Mouse (Mus musculus) heart, embryonic 11.5 days (tissue): Measurements from ENCODE around the gene Lin7a. TPM values are rescaled to one million over a fixed set of nuclear protein-coding genes. Genes with fewer than 3 reads are reported as not detected.

Experiments
- ATAC-seq: fragments of 200-750 bp; cut with Nextera tagmentation; replicated peaks from 2 replicates; pipeline ENCODE4 v1.8.0; 2017; ENCODE audit warnings: moderate library complexity; ENCODE audit not compliant: insufficient number of reproducible peaks, low FRiP score, low TSS enrichment
- H3K27ac ChIP-seq: fragments of 300-500 bp; sonication (generic); 2 replicates; pipeline ENCODE4 v1.5.1; 2014; ENCODE audit warnings: mild to moderate bottlenecking, low read depth, low read length
- H3K27me3 ChIP-seq: fragments of 300-500 bp; sonication (generic); 2 replicates; pipeline ENCODE4 v1.6.1; 2014; ENCODE audit warnings: mild to moderate bottlenecking, low read length, mixed read lengths; ENCODE audit not compliant: control insufficient read depth, insufficient read depth
- H3K36me3 ChIP-seq: fragments of 300-500 bp; sonication (generic); 2 replicates; pipeline ENCODE4 v1.6.1; 2014; ENCODE audit warnings: mild to moderate bottlenecking, low read length, moderate library complexity, mixed read lengths; ENCODE audit not compliant: control insufficient read depth, insufficient read depth
- H3K4me1 ChIP-seq: fragments of 300-500 bp; sonication (generic); 2 replicates; pipeline ENCODE4 v1.6.1; 2014; ENCODE audit warnings: low read length; ENCODE audit not compliant: control insufficient read depth, insufficient read depth
- H3K4me2 ChIP-seq: fragments of 300-500 bp; sonication (generic); 2 replicates; pipeline ENCODE4 v1.6.1; 2014; ENCODE audit warnings: mild to moderate bottlenecking, moderate library complexity
- H3K4me3 ChIP-seq: fragments of 300-500 bp; sonication (generic); 2 replicates; pipeline ENCODE4 v1.5.1; 2014; ENCODE audit warnings: low read depth, low read length
- H3K9ac ChIP-seq: fragments of 300-500 bp; sonication (generic); 2 replicates; pipeline ENCODE4 v1.6.1; 2014; ENCODE audit warnings: mild to moderate bottlenecking, low read depth, low read length, moderate library complexity
- H3K9me3 ChIP-seq: fragments of 300-500 bp; sonication (generic); replicated peaks from 2 replicates; pipeline ENCODE4 v1.6.1; 2016; ENCODE audit warnings: low read length; ENCODE audit not compliant: control insufficient read depth
- WGBS: fragments of 180-500 bp; shearing (Covaris S2); extraction: QIAGEN DNeasy Blood & Tissue Kit; methylation state at CpG from one replicate; pipeline ENCODE4 v1.1.7; 2014; ENCODE audit not compliant: insufficient replicate concordance; 5-methylcytosine and 5-hydroxymethylcytosine counted together
- polyA plus RNA-seq: library from polyadenylated mRNA; unstranded; fragments of >200 nt; fragmentation: Nextera tagmentation; extraction: Ambion mirVana; gene quantifications from 2 replicates; pipeline ENCODE4 v1.2.1, GENCODE M21; 2014

Lin7a gene
- polyA plus RNA-seq, 1 experiment from 2014 or later = 2.6 TPM

DNA sequence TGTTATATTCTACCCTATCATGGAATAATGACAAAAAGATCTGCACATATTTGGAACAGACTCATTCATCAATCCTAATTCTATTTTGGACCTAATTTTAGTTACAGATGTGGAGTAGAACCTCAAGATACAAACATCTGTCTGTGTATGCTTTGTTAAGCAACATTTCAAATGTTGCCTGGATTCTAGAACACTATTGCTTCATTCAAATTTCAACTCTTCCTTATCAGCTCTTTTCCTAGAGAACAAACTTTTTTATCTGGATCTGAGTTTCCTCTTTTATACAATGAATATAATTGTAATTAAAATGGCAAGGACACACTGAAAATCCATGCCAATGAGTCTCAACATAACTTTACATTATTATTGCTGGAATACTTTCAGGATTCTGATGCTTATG lies 43.8 kb downstream of the Lin7a start:
- H3K27ac ChIP-seq = no peak overlapping the region
- no peaks in the 10 kb centered on the region for H3K4me1 ChIP-seq
- no peak overlapping the region for H3K4me2 ChIP-seq
- H3K36me3 ChIP-seq = no peaks in the 10 kb centered on the region
- no peaks in the 10 kb centered on the region for H3K27me3 ChIP-seq
- H3K9ac ChIP-seq = no peak overlapping the region
- H3K4me3 ChIP-seq = no peak overlapping the region
- H3K9me3 ChIP-seq = no peaks in the 10 kb centered on the region
- ATAC-seq = no peak

DNA sequence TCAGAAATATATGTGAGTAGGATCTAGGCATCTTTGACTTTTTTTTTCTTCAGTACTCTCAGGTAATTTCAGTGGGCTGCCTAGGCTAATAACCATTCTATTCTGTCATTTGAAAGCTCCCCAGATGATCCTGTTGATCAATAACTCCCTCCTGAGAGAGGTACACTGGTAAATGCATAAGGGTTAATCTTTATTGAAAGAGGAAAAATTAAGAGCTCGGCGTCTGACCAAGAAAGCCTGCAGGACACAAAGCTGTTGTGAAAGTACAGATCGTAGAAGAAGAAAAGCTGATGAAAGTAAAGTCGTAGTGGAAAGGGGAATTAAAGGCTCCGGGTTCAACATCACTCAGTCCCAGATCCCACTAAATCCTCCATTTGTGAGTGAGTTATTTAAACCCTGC lies 44.2 kb downstream of the Lin7a start:
- ATAC-seq = no peak
- no peak overlapping the region for H3K9ac ChIP-seq
- H3K4me3 ChIP-seq = no peak overlapping the region
- H3K4me2 ChIP-seq = no peak overlapping the region
- no peak overlapping the region for H3K27ac ChIP-seq
- H3K36me3 ChIP-seq = no peaks in the 10 kb centered on the region
- H3K9me3 ChIP-seq = no peaks in the 10 kb centered on the region
- H3K4me1 ChIP-seq = no peaks in the 10 kb centered on the region
- 79% methylated on average over 5 of the region's 5 CpGs for WGBS
- no peaks in the 10 kb centered on the region for H3K27me3 ChIP-seq

DNA sequence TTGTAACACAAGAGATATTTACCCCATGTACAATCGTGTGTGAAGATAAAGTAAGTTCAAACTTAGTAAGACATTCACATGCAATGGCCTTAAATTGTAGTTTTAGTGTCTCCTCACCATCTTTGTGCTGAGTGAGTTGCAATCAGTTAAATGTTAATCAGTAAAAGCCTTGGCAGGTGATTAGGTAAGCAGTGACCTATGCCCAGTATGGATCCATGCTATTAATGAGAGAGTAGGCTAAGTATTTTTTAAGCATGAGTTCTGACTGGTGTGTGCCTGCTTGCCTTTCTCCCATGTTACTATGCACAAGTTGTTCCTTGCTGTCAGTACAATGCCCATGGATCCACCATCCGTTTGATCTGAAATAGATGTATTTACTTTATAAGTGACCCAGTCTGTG lies 44.6 kb downstream of the Lin7a start:
- Histone ChIP-seq H3K4me2 (no peak overlapping the region), H3K4me1 (no peaks in the 10 kb centered on the region), H3K9ac (no peak overlapping the region), H3K9me3 (no peaks in the 10 kb centered on the region), H3K27me3 (no peaks in the 10 kb centered on the region), H3K36me3 (no peaks in the 10 kb centered on the region), H3K27ac (no peak overlapping the region), H3K4me3 (no peak overlapping the region)
- 78% methylated on average over 2 of the region's 2 CpGs for WGBS
- no peak for ATAC-seq

DNA sequence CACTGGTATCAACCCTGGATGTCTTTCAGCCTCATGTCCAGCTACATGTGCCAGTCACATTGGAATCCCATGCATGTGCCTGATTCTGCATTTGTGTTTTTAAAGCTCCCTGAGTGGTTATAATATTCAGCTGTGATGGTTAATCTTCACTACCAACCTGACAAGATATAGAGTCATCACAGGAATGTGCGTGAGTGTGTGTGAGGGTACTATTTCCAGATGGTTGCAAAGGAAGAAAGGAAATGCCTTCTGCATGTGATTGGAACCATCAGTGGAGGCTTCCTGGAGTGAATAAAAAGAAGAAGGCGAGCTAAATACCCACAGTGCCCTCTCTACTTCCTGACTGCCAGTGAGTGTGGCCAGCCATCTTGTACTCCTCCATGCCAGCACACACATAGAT lies 48.2 kb downstream of the Lin7a start:
- Histone ChIP-seq H3K4me1 (no peaks in the 10 kb centered on the region), H3K9ac (no peak overlapping the region), H3K36me3 (no peaks in the 10 kb centered on the region), H3K4me3 (no peak overlapping the region), H3K27me3 (no peaks in the 10 kb centered on the region), H3K4me2 (no peak overlapping the region), H3K27ac (no peak overlapping the region), H3K9me3 (no peaks in the 10 kb centered on the region)
- WGBS = 66% methylated on average over 2 of the region's 2 CpGs
- ATAC-seq = no peak

DNA sequence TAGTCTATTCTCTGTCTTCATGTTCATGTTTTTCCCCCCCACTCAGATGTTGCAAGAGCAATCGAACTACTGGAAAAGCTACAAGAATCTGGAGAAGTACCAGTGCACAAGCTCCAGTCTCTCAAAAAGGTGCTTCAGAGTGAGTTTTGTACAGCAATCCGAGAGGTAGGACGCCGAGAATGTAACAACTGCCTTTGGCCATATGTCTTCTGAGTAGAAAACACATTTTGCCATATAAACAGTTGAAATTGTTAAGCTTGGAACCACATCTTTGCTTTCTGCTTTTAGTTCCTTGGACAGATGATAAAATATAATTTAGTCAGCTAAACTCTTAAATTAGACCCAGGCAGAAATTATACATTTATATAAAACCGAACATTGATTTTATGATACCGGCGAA lies 52.4 kb downstream of the Lin7a start:
- Histone ChIP-seq H3K4me1 (no peaks in the 10 kb centered on the region), H3K27me3 (no peaks in the 10 kb centered on the region), H3K27ac (no peak overlapping the region), H3K9me3 (no peaks in the 10 kb centered on the region), H3K36me3 (no peaks in the 10 kb centered on the region), H3K4me3 (no peak overlapping the region), H3K4me2 (no peak overlapping the region), H3K9ac (no peak overlapping the region)
- WGBS = 89% methylated on average over 7 of the region's 7 CpGs
- ATAC-seq = no peak

DNA sequence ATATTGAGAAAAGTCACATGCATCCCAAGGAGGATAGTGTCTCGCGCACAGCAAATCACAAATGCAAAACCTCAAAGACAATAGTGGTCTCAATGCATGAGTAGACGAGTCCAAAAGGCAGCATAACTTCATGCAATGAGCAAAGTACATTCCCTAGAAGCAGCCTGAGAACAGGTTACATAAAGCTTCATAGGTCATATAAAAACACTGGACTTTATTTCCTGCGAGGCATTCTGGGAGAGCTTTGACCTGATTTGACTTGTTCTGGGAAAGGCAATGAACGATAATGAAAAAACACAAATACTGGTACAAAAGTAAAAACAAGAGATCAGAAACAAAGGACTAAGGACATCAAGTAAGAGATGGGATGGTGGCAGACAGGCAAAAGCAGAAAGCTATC lies 54.1 kb downstream of the Lin7a start:
- 75% methylated on average over 5 of the region's 5 CpGs for WGBS
- Histone ChIP-seq H3K4me2 (no peak overlapping the region), H3K27me3 (no peaks in the 10 kb centered on the region), H3K4me3 (no peak overlapping the region), H3K27ac (no peak overlapping the region), H3K36me3 (no peaks in the 10 kb centered on the region), H3K4me1 (no peaks in the 10 kb centered on the region), H3K9me3 (no peaks in the 10 kb centered on the region), H3K9ac (no peak overlapping the region)
- ATAC-seq = no peak

DNA sequence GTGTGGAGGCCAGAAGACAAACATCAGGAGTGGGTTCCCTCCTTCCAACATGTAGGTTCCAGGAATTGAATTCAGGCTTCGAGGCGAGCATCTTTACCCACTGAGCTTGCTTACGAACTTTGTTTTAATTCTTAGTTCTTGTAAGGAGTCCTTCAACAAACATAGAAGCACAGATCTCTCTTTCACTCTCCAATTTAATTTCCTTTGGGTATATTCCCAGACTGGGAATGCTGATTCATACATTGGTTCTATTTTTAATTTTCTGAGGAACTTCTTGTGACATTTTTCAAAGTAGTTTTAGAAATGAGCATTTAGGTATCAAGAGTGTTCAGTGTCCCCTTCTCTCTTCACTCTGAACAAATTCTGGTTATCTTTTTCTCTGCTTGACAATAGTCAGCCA lies 68.0 kb downstream of the Lin7a start:
- H3K27me3 ChIP-seq = no peaks in the 10 kb centered on the region
- WGBS = 80% methylated on average over 3 of the region's 3 CpGs
- H3K9me3 ChIP-seq = no peaks in the 10 kb centered on the region
- H3K4me3 ChIP-seq = no peak overlapping the region
- H3K36me3 ChIP-seq = no peaks in the 10 kb centered on the region
- H3K4me2 ChIP-seq = no peak overlapping the region
- H3K4me1 ChIP-seq = no peaks in the 10 kb centered on the region; the same call in 1 of the 2 replicates
- ATAC-seq = no peak
- H3K27ac ChIP-seq = no peak overlapping the region
- H3K9ac ChIP-seq = no peak overlapping the region

DNA sequence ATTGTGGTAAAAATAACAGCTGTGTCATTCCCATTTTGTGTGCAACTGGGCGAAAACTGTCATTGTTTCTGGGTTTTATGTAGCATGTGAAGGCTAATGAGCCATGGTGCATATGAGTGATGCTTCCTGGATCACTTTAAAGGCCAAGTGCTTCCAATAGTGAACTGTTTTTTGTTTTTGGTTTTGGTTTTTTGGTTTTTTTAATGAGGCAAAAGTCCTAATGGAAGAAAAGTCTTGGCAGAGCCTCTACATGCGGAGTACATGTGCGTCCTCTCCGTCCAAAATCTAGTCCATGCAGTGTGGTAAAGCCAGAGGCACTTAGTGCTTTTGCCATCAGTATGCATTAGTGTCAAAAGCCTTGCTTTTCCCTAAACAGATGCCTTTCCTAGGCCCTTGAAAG lies 69.7 kb downstream of the Lin7a start:
- WGBS = 87% methylated on average over 4 of the region's 4 CpGs
- Histone ChIP-seq H3K27me3 (no peaks in the 10 kb centered on the region), H3K4me1 (no peaks in the 10 kb centered on the region; the same call in 1 of the 2 replicates), H3K4me2 (no peak overlapping the region), H3K9me3 (no peaks in the 10 kb centered on the region), H3K27ac (no peak overlapping the region), H3K9ac (no peak overlapping the region), H3K36me3 (no peaks in the 10 kb centered on the region), H3K4me3 (no peak overlapping the region)
- no peak for ATAC-seq

DNA sequence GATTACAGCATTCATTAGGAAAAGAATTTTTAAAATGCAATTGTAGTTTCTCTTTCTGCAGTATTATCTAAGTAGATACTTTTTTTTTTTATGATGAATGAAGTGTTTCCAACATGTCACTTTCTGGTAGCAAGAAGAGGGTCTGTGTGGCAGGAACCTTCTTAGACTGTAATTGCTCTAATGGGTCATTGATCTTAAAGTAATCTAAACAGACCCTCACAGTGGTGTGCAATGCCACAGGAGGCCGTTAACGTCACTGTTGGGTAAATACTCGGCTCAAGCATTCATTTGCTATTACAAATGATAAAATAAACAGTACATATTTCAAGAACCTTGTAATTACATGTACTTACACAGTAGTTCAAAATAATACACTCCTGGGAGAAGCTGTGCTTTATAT lies 72.7 kb downstream of the Lin7a start:
- Histone ChIP-seq H3K27ac (no peak overlapping the region), H3K9me3 (no peaks in the 10 kb centered on the region), H3K4me3 (no peak overlapping the region), H3K27me3 (no peaks in the 10 kb centered on the region), H3K36me3 (no peaks in the 10 kb centered on the region), H3K4me2 (no peak overlapping the region), H3K9ac (no peak overlapping the region), H3K4me1 (no peaks in the 10 kb centered on the region; the same call in 1 of the 2 replicates)
- ATAC-seq = no peak
- WGBS = 52% methylated on average over 3 of the region's 3 CpGs
